Mouse (Mus musculus) adrenal gland, postnatal 4 days (tissue): ENCODE measurements around the gene Rbm26. TPM values are rescaled to one million over a fixed set of nuclear protein-coding genes. Genes with fewer than 3 reads are reported as not detected.

Source experiments
- DNase-seq, 2 experiments: peaks; one replicate each; pipeline ENCODE4 v3.0.0; 2021 to 2022; ENCODE audit warnings: low spot score in 2 of 2, mixed read lengths in 2 of 2
- total RNA-seq, 2 experiments: library from RNA; stranded (reverse); gene quantifications; 2 replicates each; pipeline ENCODE4 v1.2.3; 2021

The Rbm26 gene
- total RNA-seq, 2 experiments from 2014 or later: 65.9 to 67.4 TPM

- no peak for DNase-seq
Observed at GRCm38 (mm10) chr14:105096221-105096620, 80.9 kb downstream of the Rbm26 start.

DNA sequence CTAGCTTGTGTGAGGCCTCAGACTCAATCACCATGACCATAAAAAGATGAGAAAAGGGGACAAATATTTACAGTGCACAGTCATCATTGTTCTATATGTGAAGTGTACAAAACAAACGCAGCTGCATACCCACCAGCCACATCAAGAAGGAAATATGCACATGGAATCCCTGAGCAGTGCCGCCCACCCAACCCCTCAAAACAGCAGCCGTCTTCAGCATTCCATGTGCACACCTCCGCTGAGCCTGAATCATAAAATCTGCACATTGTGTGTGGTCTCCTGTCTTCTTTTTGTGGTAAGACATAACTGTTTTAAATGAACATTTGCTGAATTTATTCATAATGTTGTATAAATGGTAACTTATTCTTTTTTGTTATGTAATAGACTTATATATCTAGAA lies 90.1 kb downstream of the Rbm26 start:
- no peak for DNase-seq

- no peak for DNase-seq
Observed at GRCm38 (mm10) chr14:105085332-105085993, 91.7 kb downstream of the Rbm26 start.

DNA sequence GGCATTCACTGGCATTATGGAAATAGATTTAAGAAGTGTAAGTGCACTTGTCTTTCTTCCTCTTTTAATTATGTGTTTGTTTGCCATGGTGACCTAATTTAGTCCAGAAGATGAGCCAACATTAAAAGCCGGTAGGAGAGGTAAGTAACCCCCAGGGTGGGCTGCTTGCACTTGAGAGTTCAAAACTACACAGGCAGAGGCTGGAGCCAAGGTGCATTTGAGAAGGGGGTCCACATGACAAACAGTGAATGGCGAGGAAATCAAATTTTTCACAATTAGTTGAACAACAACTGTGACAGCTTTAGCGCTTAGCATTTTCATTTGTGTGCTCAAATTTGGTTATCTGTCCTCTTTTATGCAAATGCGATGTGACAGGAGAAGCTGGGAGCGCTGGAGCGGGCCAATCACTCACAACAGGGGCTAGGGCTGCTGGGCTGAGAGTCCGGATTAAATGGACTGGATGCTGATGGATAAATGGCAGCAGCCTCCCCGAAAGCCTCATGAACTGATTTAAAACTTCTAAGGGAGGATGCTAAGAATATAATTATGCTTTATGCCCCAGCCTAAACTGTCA lies 92.3 kb downstream of the Rbm26 start:
- no peak for DNase-seq

GRCm38 (mm10) chr14:105084106-105084505 lies 93.0 kb downstream of the Rbm26 start:
- DNase-seq: no peak

DNA sequence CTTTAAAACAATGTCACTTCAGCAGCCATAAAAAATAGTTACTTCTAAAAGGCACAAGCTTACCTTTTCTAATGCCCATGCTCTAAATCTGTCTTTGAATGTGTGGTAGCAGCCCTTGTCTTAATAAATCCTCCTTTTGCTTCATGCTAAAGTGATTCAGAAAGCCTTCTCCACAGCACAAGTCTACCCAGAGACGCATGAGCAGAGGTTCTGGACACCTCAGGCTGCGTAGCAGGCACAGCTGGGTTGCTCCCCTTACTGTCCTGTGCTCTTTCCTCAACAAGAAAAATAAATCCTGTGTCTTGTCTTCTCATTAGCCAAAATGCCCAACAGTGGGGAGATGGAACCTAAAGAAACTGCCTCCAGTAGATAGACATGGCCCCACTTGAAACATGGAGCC lies 102.4 kb downstream of the Rbm26 start:
- no peak for DNase-seq

DNA sequence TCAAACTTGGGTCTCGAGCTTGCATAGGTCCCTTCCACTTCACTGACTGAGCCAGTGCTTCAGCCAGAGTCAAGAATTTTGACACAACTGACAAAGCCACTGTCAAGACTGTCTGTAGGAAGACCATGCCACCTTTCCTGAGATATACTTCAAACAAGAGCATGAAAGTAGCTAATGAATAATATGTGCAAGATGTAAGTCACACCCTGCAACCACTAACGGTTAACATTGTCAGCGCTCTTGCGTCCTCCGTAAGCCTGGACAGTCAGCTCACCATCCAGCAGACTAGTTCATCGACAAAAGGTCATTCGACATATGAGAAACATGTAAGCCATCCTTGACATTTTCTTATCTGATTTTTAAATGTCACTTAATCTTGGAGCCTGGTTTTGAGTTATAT lies 102.8 kb downstream of the Rbm26 start:
- DNase-seq: no peak

- no peak for DNase-seq
Observed at GRCm38 (mm10) chr14:105071010-105071509, 106.1 kb downstream of the Rbm26 start.

GRCm38 (mm10) chr14:105070258-105071009 lies 106.7 kb downstream of the Rbm26 start:
- DNase-seq: no peak

DNA sequence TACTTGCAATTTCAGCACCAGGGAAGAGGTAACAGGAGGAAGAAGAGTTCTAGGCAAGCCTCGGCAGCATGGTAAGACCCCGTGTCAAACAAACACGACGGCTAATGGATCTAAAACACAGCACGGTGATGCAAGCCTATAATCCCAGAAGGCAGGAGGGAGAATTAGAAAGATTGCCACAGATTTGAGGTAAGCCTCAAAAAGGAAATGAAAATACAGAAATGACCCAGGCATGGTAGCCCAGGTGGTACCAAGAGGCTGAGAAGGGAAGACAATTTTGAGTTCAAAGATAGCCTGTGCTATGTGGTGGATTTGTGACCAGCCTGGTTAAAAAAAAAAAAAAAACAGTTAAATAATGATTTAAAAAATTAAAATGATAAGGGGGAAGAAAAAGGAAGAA lies 109.1 kb downstream of the Rbm26 start:
- no peak for DNase-seq

GRCm38 (mm10) chr14:105064243-105064642 lies 112.9 kb downstream of the Rbm26 start:
- DNase-seq: no peak

DNA sequence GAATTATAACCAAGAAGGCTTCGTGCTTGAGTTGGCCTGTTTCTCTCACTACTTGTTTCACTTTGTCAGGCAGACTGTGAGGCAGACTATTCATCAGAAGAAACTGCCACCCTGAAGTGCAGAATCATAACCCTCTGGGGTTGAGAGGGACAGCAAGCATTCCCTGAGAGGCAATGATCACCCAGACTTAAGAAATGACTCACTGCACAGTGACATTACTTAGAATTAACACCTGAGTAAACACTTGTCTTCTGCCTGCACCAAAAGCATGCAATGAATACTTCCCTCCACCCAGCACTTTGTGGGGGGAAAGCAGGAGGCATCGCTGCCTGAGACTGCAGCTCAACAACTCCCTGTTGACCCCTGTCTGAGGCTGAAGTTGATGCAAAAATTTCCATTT lies 115.9 kb downstream of the Rbm26 start:
- no peak for DNase-seq

DNA sequence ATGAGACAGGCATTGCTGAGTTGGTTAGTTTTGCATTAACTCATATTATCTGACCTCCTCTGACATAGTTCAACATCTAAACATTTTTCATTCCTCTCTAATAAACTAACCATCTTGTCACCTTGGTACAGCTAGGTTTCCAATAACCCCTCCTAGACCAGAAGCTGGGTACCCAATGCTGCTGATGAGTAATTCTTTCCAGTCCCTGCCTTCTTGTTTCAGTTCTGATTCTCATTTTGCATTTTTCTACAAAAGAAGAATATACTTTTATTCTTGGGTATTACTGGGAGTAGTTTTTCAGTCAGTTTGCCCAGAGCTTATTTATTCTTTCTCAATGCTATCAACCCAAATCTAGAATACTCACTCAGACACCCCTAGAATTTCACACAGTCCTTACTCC lies 119.2 kb downstream of the Rbm26 start:
- DNase-seq: no peak

Other genes starting within 250 kb of the Rbm26 start
- gene Ndfip2, start 81.2 kb upstream of the Rbm26 start, total RNA-seq: 10 to 100 TPM; 38.2 to 40.9 TPM